Mouse (Mus musculus) heart, adult 2 months (tissue): ENCODE results near the gene Slc24a3.

ENCODE experiments used
- CTCF ChIP-seq: fragments of 200-600 bp; IDR thresholded peaks from 2 replicates; pipeline ENCODE4 v1.8.1; 2022; ENCODE audit warnings: antibody characterized with exemption, mild to moderate bottlenecking, moderate library complexity
- POLR2A ChIP-seq: fragments of 200-500 bp; IDR thresholded peaks from 2 replicates; pipeline ENCODE4 v1.6.1; 2011; ENCODE audit warnings: mild to moderate bottlenecking, low read depth, low read length, control low read depth; ENCODE audit not compliant: insufficient read depth

GRCm38 (mm10) chr2:145395804-145396203 lies 228.2 kb downstream of the Slc24a3 start:
- TF ChIP-seq POLR2A (no peak), CTCF (no peak)
